Mouse (Mus musculus) C3H10T1/2 (cell line): ENCODE data around the gene Lrrd1. TPM values are rescaled to one million over a fixed set of nuclear protein-coding genes. Genes with fewer than 3 reads are reported as not detected.

ENCODE experiments used
- polyA plus RNA-seq, 2 experiments: library from polyadenylated mRNA; unstranded; fragments of >200 nt; fragmentation: generic; extraction: Trizol; gene quantifications; one replicate each; pipeline ENCODE4 v1.2.1; 2012; ENCODE audit warnings: missing spikeins in 2 of 2

Lrrd1 gene
- under 1 TPM in 1 of 2 experiments, not detected in 1; 0.09 TPM for polyA plus RNA-seq

GRCm38 (mm10) chr5:3845026-3845425 is at the start of gene Lrrd1:
Gene Lrrd1, plus strand, starts transcription at chr5:3845173.

GRCm38 (mm10) chr5:3802433-3803291 is 42.3 kb upstream of the Lrrd1 start, which contains the start of the genes Ankib1 and Krit1:
Gene Ankib1, minus strand, starts transcription at chr5:3802925.
Gene Krit1, plus strand, starts transcription at chr5:3803184.

GRCm38 (mm10) chr5:3893459-3894293 is 48.7 kb downstream of the Lrrd1 start, which contains the start of gene Mterf1a:
Gene Mterf1a, minus strand, starts transcription at chr5:3893933.

Other genes with a start within 250 kb of the Lrrd1 start
- gene Pex1, start 249.1 kb upstream of the Lrrd1 start, polyA plus RNA-seq: 1 to 10 TPM in 1 of 2 experiments, under 1 TPM in 1; 0.62 to 8.0 TPM
- 1 to 10 TPM in 1 of 2 experiments, under 1 TPM in 1; 0.40 to 2.8 TPM for gene Rbm48, start 248.6 kb upstream of the Lrrd1 start, polyA plus RNA-seq
- not detected for gene Tmbim7, start 194.0 kb upstream of the Lrrd1 start, polyA plus RNA-seq
- 10 to 100 TPM; 53.3 to 70.7 TPM for gene Gatad1, start 188.0 kb upstream of the Lrrd1 start, polyA plus RNA-seq
- 1 to 10 TPM in 1 of 2 experiments, under 1 TPM in 1; 0.53 to 3.7 TPM for gene Ankib1, start 42.2 kb upstream of the Lrrd1 start, polyA plus RNA-seq
- gene Krit1, start 42.0 kb upstream of the Lrrd1 start, polyA plus RNA-seq: 1 to 10 TPM in 1 of 2 experiments, under 1 TPM in 1; 0.34 to 3.2 TPM
- gene Mterf1a, start 48.8 kb downstream of the Lrrd1 start, polyA plus RNA-seq: 1 to 10 TPM in 1 of 2 experiments, under 1 TPM in 1; 0.22 to 2.0 TPM
- gene Akap9, start 82.9 kb downstream of the Lrrd1 start, polyA plus RNA-seq: 1 to 10 TPM in 1 of 2 experiments, under 1 TPM in 1; 0.43 to 3.8 TPM